Mouse (Mus musculus): Measurements from ENCODE around the gene Zfpl1.
"Not testable (repeated sequence)": the region's sequence is repeated elsewhere in the genome, so short reads cannot be mapped to it uniquely, and the experiment has no call there.

The Zfpl1 gene

GRCm38 (mm10) chr19:6084478-6085248 is at the start of gene Zfpl1, which contains the start of gene Cdca5:
Gene Zfpl1, minus strand, starts transcription at chr19:6084956.
Gene Cdca5, plus strand, starts transcription at chr19:6084983.
- DNase-seq, result peak; percentile 98 to 99

GRCm38 (mm10) chr19:6133197-6133596 is 48.4 kb upstream of the Zfpl1 start:
- not testable (repeated sequence) for DNase-seq

- no peak for DNase-seq
Measured at GRCm38 (mm10) chr19:6132171-6132827, 47.5 kb upstream of the Zfpl1 start.

GRCm38 (mm10) chr19:6130414-6131128 is 45.8 kb upstream of the Zfpl1 start:
- DNase-seq, result not testable (repeated sequence)

GRCm38 (mm10) chr19:6127760-6128341 is 43.1 kb upstream of the Zfpl1 start, which contains the start of gene Snx15:
Gene Snx15, minus strand, starts transcription at chr19:6128304.
- peak; percentile 96 for DNase-seq

GRCm38 (mm10) chr19:6126789-6127580 is 42.2 kb upstream of the Zfpl1 start:
- no peak for DNase-seq

- peak in 1 of 2 experiments; percentile 63 for DNase-seq
Measured at GRCm38 (mm10) chr19:6126289-6126688, 41.5 kb upstream of the Zfpl1 start.

- DNase-seq, result no peak
Measured at GRCm38 (mm10) chr19:6124898-6125297, 40.1 kb upstream of the Zfpl1 start.

GRCm38 (mm10) chr19:6123330-6123729 is 38.6 kb upstream of the Zfpl1 start:
- DNase-seq, result no peak

- no peak for DNase-seq
Measured at GRCm38 (mm10) chr19:6121761-6122160, 37.0 kb upstream of the Zfpl1 start.

- no peak for DNase-seq
Measured at GRCm38 (mm10) chr19:6118677-6119185, 34.0 kb upstream of the Zfpl1 start.

GRCm38 (mm10) chr19:6117986-6118676 is 33.4 kb upstream of the Zfpl1 start, which contains the start of gene Sac3d1:
Gene Sac3d1, minus strand, starts transcription at chr19:6118650.
- peak; percentile 85 to 89 for DNase-seq

GRCm38 (mm10) chr19:6117346-6117985 is 32.7 kb upstream of the Zfpl1 start:
- no peak for DNase-seq

GRCm38 (mm10) chr19:6116113-6116850 is 31.5 kb upstream of the Zfpl1 start:
- no peak for DNase-seq

GRCm38 (mm10) chr19:6113116-6113515 is 28.4 kb upstream of the Zfpl1 start:
- no peak for DNase-seq

- DNase-seq, result no peak
Measured at GRCm38 (mm10) chr19:6105586-6105985, 20.8 kb upstream of the Zfpl1 start, which contains the start of gene Naaladl1. Gene Naaladl1, plus strand, starts transcription at chr19:6105782.

GRCm38 (mm10) chr19:6104476-6104875 is 19.7 kb upstream of the Zfpl1 start:
- DNase-seq, result no peak

GRCm38 (mm10) chr19:6102169-6102853 is 17.6 kb upstream of the Zfpl1 start:
- DNase-seq, result no peak

GRCm38 (mm10) chr19:6101186-6101585 is 16.4 kb upstream of the Zfpl1 start:
- no peak for DNase-seq
